Mouse (Mus musculus): ENCODE data around the gene Gm4847.

The Gm4847 gene

GRCm38 (mm10) chr1:166647593-166647992 lies at the start of gene Gm4847:
Gene Gm4847 (minus strand): TSS chr1:166647693.
- DNase-seq, result no peak

GRCm38 (mm10) chr1:166681745-166682144 lies 34.3 kb upstream of the Gm4847 start, which contains the start of gene Fmo9:
Gene Fmo9 (minus strand): TSS chr1:166681845.
- DNase-seq, result no peak

GRCm38 (mm10) chr1:166669264-166669663 lies 21.8 kb upstream of the Gm4847 start:
- no peak for DNase-seq

- no peak for DNase-seq
Measured at GRCm38 (mm10) chr1:166660800-166661199, 13.3 kb upstream of the Gm4847 start.

Data from thymus, postnatal 4 days (tissue).